Mouse (Mus musculus) mouse trophoblast stem cell (cell line): Measurements from ENCODE around the gene Sox6.

ENCODE experiments used
- in situ Hi-C, 2 experiments: fragments of 300-500 bp; cut with MseI, MboI; formaldehyde crosslinking; loops; 2 replicates in 1 of 2; 3 replicates in 1 of 2; pipeline ENCODE4 v1.15.1; 2025

Gene Sox6

GRCm38 (mm10) chr7:115752121-115752634, 286.4 kb downstream of the Sox6 start:
- in situ Hi-C loops = no loop called here

- in situ Hi-C loops = no loop called here
These were observed 287.5 kb downstream of the Sox6 start for GRCm38 (mm10) chr7:115751083-115751482.

- in situ Hi-C loops = no loop called here
These were observed 288.2 kb downstream of the Sox6 start for GRCm38 (mm10) chr7:115750275-115750825.

GRCm38 (mm10) chr7:115747541-115747940, 291.1 kb downstream of the Sox6 start:
- in situ Hi-C loops = no loop called here

GRCm38 (mm10) chr7:115745672-115746253, 292.8 kb downstream of the Sox6 start:
- in situ Hi-C loops = no loop called here

- in situ Hi-C loops = no loop called here
These were observed 304.5 kb downstream of the Sox6 start for GRCm38 (mm10) chr7:115734137-115734536.

GRCm38 (mm10) chr7:115732824-115733223, 305.8 kb downstream of the Sox6 start:
- in situ Hi-C loops = no loop called here

- in situ Hi-C loops = no loop called here
These were observed 311.8 kb downstream of the Sox6 start for GRCm38 (mm10) chr7:115726776-115727175.

- in situ Hi-C loops = no loop called here
These were observed 314.2 kb downstream of the Sox6 start for GRCm38 (mm10) chr7:115724404-115724803.

- in situ Hi-C loops = no loop called here
These were observed 316.7 kb downstream of the Sox6 start for GRCm38 (mm10) chr7:115721624-115722540.

GRCm38 (mm10) chr7:115719791-115720190, 318.8 kb downstream of the Sox6 start:
- in situ Hi-C loops = no loop called here

GRCm38 (mm10) chr7:115706141-115706540, 332.5 kb downstream of the Sox6 start:
- in situ Hi-C loops = no loop called here

GRCm38 (mm10) chr7:115698105-115698504, 340.5 kb downstream of the Sox6 start:
- in situ Hi-C loops = no loop called here

- in situ Hi-C loops = no loop called here
These were observed 345.4 kb downstream of the Sox6 start for GRCm38 (mm10) chr7:115693206-115693605.

GRCm38 (mm10) chr7:115691091-115691490, 347.5 kb downstream of the Sox6 start:
- in situ Hi-C loops = no loop called here

GRCm38 (mm10) chr7:115686687-115687086, 351.9 kb downstream of the Sox6 start:
- in situ Hi-C loops = no loop called here

GRCm38 (mm10) chr7:115684142-115684541, 354.5 kb downstream of the Sox6 start:
- in situ Hi-C loops = no loop called here

GRCm38 (mm10) chr7:115671749-115672148, 366.8 kb downstream of the Sox6 start:
- in situ Hi-C loops = no loop called here

- in situ Hi-C loops = no loop called here
These were observed 367.3 kb downstream of the Sox6 start for GRCm38 (mm10) chr7:115671272-115671671.

GRCm38 (mm10) chr7:115669207-115670004, 369.2 kb downstream of the Sox6 start:
- in situ Hi-C loops = no loop called here

- in situ Hi-C loops = no loop called here
These were observed 371.8 kb downstream of the Sox6 start for GRCm38 (mm10) chr7:115666686-115667382.
